Mouse (Mus musculus): ENCODE data around the gene Gfra4. TPM values are rescaled to one million over a fixed set of nuclear protein-coding genes. Genes with fewer than 3 reads are reported as not detected.

Gfra4 gene
- polyA plus RNA-seq, 1 experiment = 17.0 TPM

GRCm38 (mm10) chr2:131059377-131059776 is 16.5 kb upstream of the Gfra4 start:
- peaks cover 1% of the 10 kb centered on the region; the same call in 1 of the 2 replicates for H3K4me1 ChIP-seq (ENCODE audit: control insufficient read depth, insufficient read depth, insufficient read length, low read length)
- H3K4me3 ChIP-seq (ENCODE audit: low read depth, low read length) = no peak overlapping the region
- no peak overlapping the region for H3K27ac ChIP-seq (ENCODE audit: insufficient read depth, low read depth, low read length)
- no peaks in the 10 kb centered on the region for H3K36me3 ChIP-seq (ENCODE audit: control insufficient read depth, insufficient read depth, low read length)
- no peak for TF ChIP-seq POLR2A (IDR thresholded peaks at IDR 0.05; ENCODE audit: low read depth, low read length)
- no peak for TF ChIP-seq CTCF (IDR thresholded peaks at IDR 0.05; ENCODE audit: extremely low read depth, insufficient read length, insufficient replicate concordance, low read depth, low read length)
- H3K27me3 ChIP-seq (ENCODE audit: control insufficient read depth, insufficient read depth, low read length) = peaks cover 17% of the 10 kb centered on the region
- 5% methylated on average over 1 of the region's 1 CpGs for WGBS

DNA sequence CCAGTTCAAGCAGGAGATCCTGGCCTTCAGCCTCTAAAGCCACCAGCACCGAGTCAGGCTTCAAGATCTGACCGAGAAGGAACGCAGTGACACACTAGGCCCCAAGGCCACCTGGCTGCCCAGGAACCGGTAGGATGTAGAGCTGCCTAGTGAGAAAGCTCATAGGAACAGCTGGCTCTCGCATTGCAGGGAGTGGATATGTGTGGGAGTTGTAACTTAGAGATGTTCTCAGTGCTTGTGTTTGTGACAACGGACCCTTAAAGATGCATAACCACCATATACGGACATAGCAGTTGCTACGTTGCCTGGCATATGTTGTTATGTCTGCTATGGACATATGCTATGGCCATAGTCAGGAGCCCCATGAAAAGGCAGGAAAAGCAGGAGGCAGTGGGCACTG is 15.8 kb upstream of the Gfra4 start:
- TF ChIP-seq CTCF (IDR thresholded peaks at IDR 0.05; ENCODE audit: extremely low read depth, insufficient read length, insufficient replicate concordance, low read depth, low read length) = no peak
- no peak for TF ChIP-seq POLR2A (IDR thresholded peaks at IDR 0.05; ENCODE audit: low read depth, low read length)
- 94% methylated on average over 8 of the region's 8 CpGs for WGBS
- Histone ChIP-seq H3K36me3 (ENCODE audit: control insufficient read depth, insufficient read depth, low read length) (no peaks in the 10 kb centered on the region), H3K4me1 (ENCODE audit: control insufficient read depth, insufficient read depth, insufficient read length, low read length) (peaks cover 5% of the 10 kb centered on the region; the same call in 1 of the 2 replicates), H3K4me3 (ENCODE audit: low read depth, low read length) (no peak overlapping the region), H3K27me3 (ENCODE audit: control insufficient read depth, insufficient read depth, low read length) (peaks cover 24% of the 10 kb centered on the region), H3K27ac (ENCODE audit: insufficient read depth, low read depth, low read length) (no peak overlapping the region)

DNA sequence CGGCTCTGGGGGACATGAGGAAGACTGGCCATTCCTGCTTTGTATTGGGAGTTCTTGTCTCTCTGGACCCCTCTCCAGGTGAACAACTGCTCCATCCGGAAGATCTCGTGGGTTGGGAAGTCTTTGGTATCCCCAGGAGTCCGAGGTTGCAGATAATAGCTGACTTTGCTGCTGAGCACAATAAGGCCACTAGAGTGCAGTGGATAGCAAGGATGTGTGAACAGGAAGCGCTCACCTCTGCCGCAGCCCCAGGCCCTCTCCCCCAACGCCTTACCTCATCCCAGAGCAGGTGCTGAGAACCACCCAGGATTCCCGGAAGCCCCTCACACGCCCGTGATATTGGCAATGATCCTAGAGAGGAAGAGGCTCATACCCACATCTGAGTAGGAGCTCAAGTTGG is 13.3 kb upstream of the Gfra4 start:
- Histone ChIP-seq H3K4me1 (ENCODE audit: control insufficient read depth, insufficient read depth, insufficient read length, low read length) (peaks cover 5% of the 10 kb centered on the region; the same call in 1 of the 2 replicates), H3K27ac (ENCODE audit: insufficient read depth, low read depth, low read length) (no peak overlapping the region), H3K27me3 (ENCODE audit: control insufficient read depth, insufficient read depth, low read length) (peaks cover 26% of the 10 kb centered on the region), H3K4me3 (ENCODE audit: low read depth, low read length) (no peak overlapping the region), H3K36me3 (ENCODE audit: control insufficient read depth, insufficient read depth, low read length) (no peaks in the 10 kb centered on the region)
- TF ChIP-seq POLR2A (IDR thresholded peaks at IDR 0.05; ENCODE audit: low read depth, low read length) = no peak
- no peak; the same call in 1 of the 2 replicates for TF ChIP-seq CTCF (IDR thresholded peaks at IDR 0.05; ENCODE audit: extremely low read depth, insufficient read length, insufficient replicate concordance, low read depth, low read length)
- WGBS = 6% methylated on average over 10 of the region's 10 CpGs

DNA sequence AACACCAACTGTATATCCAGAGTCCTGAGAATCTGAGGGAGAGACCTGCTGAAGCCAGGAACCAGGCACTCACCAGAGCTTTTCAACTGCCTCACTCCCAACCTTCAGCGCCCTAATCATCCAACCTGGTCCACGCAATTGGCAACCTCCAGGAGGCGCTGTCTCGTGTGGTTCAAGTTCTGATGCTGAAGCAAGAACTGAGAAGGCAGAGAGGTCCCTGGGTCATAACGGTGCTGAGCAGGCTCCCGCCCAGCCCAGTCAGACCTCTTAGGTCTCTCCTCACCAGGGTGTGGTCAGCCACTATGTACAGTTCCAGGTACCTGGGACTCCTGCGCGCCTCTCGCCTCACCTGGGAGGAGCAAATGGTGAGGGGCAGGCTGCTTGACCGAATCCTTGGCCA is 12.7 kb upstream of the Gfra4 start:
- H3K27ac ChIP-seq (ENCODE audit: insufficient read depth, low read depth, low read length) = no peak overlapping the region
- peaks cover 5% of the 10 kb centered on the region; the same call in 1 of the 2 replicates for H3K4me1 ChIP-seq (ENCODE audit: control insufficient read depth, insufficient read depth, insufficient read length, low read length)
- WGBS = 5% methylated on average over 10 of the region's 10 CpGs
- H3K27me3 ChIP-seq (ENCODE audit: control insufficient read depth, insufficient read depth, low read length) = peaks cover 26% of the 10 kb centered on the region
- H3K36me3 ChIP-seq (ENCODE audit: control insufficient read depth, insufficient read depth, low read length) = no peaks in the 10 kb centered on the region
- H3K4me3 ChIP-seq (ENCODE audit: low read depth, low read length) = no peak overlapping the region
- TF ChIP-seq CTCF (IDR thresholded peaks at IDR 0.05; ENCODE audit: extremely low read depth, insufficient read length, insufficient replicate concordance, low read depth, low read length) (peak; percentile 51; the same call in 1 of the 2 replicates), POLR2A (IDR thresholded peaks at IDR 0.05; ENCODE audit: low read depth, low read length) (no peak)

GRCm38 (mm10) chr2:131054646-131055264 is 11.9 kb upstream of the Gfra4 start:
- Histone ChIP-seq H3K27me3 (ENCODE audit: control insufficient read depth, insufficient read depth, low read length) (peaks cover 26% of the 10 kb centered on the region), H3K4me3 (ENCODE audit: low read depth, low read length) (peak overlapping the region; percentile 6; the same call in 1 of the 2 replicates), H3K27ac (ENCODE audit: insufficient read depth, low read depth, low read length) (no peak overlapping the region), H3K36me3 (ENCODE audit: control insufficient read depth, insufficient read depth, low read length) (no peaks in the 10 kb centered on the region), H3K4me1 (ENCODE audit: control insufficient read depth, insufficient read depth, insufficient read length, low read length) (peaks cover 5% of the 10 kb centered on the region; the same call in 1 of the 2 replicates)
- WGBS = 13% methylated on average over 21 of the region's 21 CpGs
- TF ChIP-seq POLR2A (IDR thresholded peaks at IDR 0.05; ENCODE audit: low read depth, low read length) (no peak), CTCF (IDR thresholded peaks at IDR 0.05; ENCODE audit: extremely low read depth, insufficient read length, insufficient replicate concordance, low read depth, low read length) (no peak)

DNA sequence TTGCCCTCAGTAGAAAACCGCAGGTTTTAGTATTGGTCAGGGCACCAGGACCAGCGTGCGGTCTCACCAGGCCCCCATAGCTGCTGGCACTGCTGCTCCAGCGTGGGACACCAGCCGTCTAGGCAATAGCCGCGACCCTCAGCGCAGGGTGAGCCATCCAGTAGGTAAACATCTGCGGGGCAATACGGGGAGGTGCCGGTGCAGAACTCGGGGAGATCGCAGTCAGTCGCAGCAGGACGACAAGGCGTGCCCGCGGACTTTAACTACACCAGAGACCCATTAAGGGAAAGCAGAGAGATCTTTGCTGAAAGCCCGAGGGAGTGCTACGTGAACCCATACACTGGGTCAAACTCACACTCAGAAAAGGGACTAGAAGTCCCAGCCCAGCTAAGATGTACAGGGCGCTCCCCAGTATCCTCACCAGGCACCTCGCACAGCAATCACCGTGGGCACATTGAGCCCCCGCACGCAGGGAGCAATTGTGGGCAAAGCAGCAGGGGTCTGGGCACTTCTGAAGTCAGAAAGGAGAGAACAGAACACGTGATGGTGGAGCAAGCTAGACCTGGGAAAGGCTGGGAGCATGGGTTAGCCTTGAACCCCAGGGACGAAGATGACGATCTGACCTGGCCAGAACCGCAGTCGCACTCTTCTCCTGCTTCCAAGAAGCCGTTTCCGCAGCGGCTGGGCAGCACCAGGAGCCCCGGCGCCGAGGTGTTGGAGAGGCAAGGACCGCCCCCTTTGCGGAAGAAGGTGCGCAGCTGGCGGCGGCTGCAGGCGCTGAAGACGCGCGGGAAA is 11.2 kb upstream of the Gfra4 start:
- H3K4me3 ChIP-seq (ENCODE audit: low read depth, low read length) = peak overlapping the region; percentile 6
- H3K27ac ChIP-seq (ENCODE audit: insufficient read depth, low read depth, low read length) = no peak overlapping the region
- H3K4me1 ChIP-seq (ENCODE audit: control insufficient read depth, insufficient read depth, insufficient read length, low read length) = peaks cover 5% of the 10 kb centered on the region; the same call in 1 of the 2 replicates
- 7% methylated on average over 45 of the region's 45 CpGs for WGBS
- no peaks in the 10 kb centered on the region for H3K36me3 ChIP-seq (ENCODE audit: control insufficient read depth, insufficient read depth, low read length)
- no peak for TF ChIP-seq POLR2A (IDR thresholded peaks at IDR 0.05; ENCODE audit: low read depth, low read length)
- no peak for TF ChIP-seq CTCF (IDR thresholded peaks at IDR 0.05; ENCODE audit: extremely low read depth, insufficient read length, insufficient replicate concordance, low read depth, low read length)
- H3K27me3 ChIP-seq (ENCODE audit: control insufficient read depth, insufficient read depth, low read length) = peaks cover 26% of the 10 kb centered on the region

- WGBS = 60% methylated on average over 6 of the region's 6 CpGs
- H3K27ac ChIP-seq (ENCODE audit: insufficient read depth, low read depth, low read length) = no peak overlapping the region
- H3K27me3 ChIP-seq (ENCODE audit: control insufficient read depth, insufficient read depth, low read length) = peaks cover 26% of the 10 kb centered on the region
- H3K4me1 ChIP-seq (ENCODE audit: control insufficient read depth, insufficient read depth, insufficient read length, low read length) = peaks cover 5% of the 10 kb centered on the region; the same call in 1 of the 2 replicates
- H3K4me3 ChIP-seq (ENCODE audit: low read depth, low read length) = no peak overlapping the region
- H3K36me3 ChIP-seq (ENCODE audit: control insufficient read depth, insufficient read depth, low read length) = no peaks in the 10 kb centered on the region
- TF ChIP-seq POLR2A (IDR thresholded peaks at IDR 0.05; ENCODE audit: low read depth, low read length) (no peak), CTCF (IDR thresholded peaks at IDR 0.05; ENCODE audit: extremely low read depth, insufficient read length, insufficient replicate concordance, low read depth, low read length) (no peak)
Measured at GRCm38 (mm10) chr2:131052862-131053418, 10.1 kb upstream of the Gfra4 start.

Measured in small intestine, adult 2 months (tissue).